Mouse (Mus musculus) small intestine, adult 2 months (tissue): Measurements from ENCODE around the gene Ube2b. TPM values are rescaled to one million over a fixed set of nuclear protein-coding genes. Genes with fewer than 3 reads are reported as not detected.

Experiments used
- H3K27ac ChIP-seq: fragments of 200-500 bp; 2 replicates; pipeline ENCODE4 v1.5.1; 2012; ENCODE audit warnings: low read depth, low read length, control low read depth, inconsistent platforms; ENCODE audit not compliant: insufficient read depth
- H3K27me3 ChIP-seq: fragments of 200-500 bp; 2 replicates; pipeline ENCODE4 v1.6.1; 2012; ENCODE audit warnings: mild to moderate bottlenecking, moderate library complexity, low read length, inconsistent platforms; ENCODE audit not compliant: control insufficient read depth, insufficient read depth
- H3K36me3 ChIP-seq: fragments of 200-500 bp; 2 replicates; pipeline ENCODE4 v1.6.1; 2012; ENCODE audit warnings: mild to moderate bottlenecking, low read length, control low read depth, inconsistent platforms; ENCODE audit not compliant: control insufficient read depth, insufficient read depth
- H3K4me1 ChIP-seq: fragments of 200-500 bp; 2 replicates; pipeline ENCODE4 v1.6.1; 2012; ENCODE audit warnings: low read length, inconsistent platforms, mixed read lengths; ENCODE audit not compliant: control insufficient read depth, insufficient read depth, insufficient read length
- H3K4me3 ChIP-seq: fragments of 200-500 bp; 2 replicates; pipeline ENCODE4 v1.5.1; 2012; ENCODE audit warnings: low read depth, mild to moderate bottlenecking, control low read depth, inconsistent platforms, low read length, moderate library complexity
- CTCF ChIP-seq: fragments of 200-500 bp; IDR thresholded peaks from 2 replicates; pipeline ENCODE4 v1.5.1; 2012; ENCODE audit warnings: low read depth, mild to moderate bottlenecking, control low read depth, inconsistent platforms, low read length, moderate library complexity, mixed read lengths; ENCODE audit not compliant: insufficient replicate concordance, insufficient read length; ENCODE audit errors: extremely low read depth
- POLR2A ChIP-seq: fragments of 200-500 bp; IDR thresholded peaks from 2 replicates; pipeline ENCODE4 v1.6.1; 2012; ENCODE audit warnings: low read depth, mild to moderate bottlenecking, control low read depth, inconsistent platforms, low read length, moderate library complexity
- WGBS: fragments of 180-500 bp; shearing (Covaris S2); methylation state at CpG from one replicate; pipeline ENCODE4 v1.1.7; 2018; 5-methylcytosine and 5-hydroxymethylcytosine counted together
- polyA plus RNA-seq: library from polyadenylated mRNA; depleted of rRNA; stranded (reverse); fragments of >200 nt; gene quantifications from 2 replicates; pipeline ENCODE4 v1.2.3, GENCODE M21; 2012; rRNA removed

Ube2b gene
- polyA plus RNA-seq, 1 experiment, result 18.2 TPM

DNA sequence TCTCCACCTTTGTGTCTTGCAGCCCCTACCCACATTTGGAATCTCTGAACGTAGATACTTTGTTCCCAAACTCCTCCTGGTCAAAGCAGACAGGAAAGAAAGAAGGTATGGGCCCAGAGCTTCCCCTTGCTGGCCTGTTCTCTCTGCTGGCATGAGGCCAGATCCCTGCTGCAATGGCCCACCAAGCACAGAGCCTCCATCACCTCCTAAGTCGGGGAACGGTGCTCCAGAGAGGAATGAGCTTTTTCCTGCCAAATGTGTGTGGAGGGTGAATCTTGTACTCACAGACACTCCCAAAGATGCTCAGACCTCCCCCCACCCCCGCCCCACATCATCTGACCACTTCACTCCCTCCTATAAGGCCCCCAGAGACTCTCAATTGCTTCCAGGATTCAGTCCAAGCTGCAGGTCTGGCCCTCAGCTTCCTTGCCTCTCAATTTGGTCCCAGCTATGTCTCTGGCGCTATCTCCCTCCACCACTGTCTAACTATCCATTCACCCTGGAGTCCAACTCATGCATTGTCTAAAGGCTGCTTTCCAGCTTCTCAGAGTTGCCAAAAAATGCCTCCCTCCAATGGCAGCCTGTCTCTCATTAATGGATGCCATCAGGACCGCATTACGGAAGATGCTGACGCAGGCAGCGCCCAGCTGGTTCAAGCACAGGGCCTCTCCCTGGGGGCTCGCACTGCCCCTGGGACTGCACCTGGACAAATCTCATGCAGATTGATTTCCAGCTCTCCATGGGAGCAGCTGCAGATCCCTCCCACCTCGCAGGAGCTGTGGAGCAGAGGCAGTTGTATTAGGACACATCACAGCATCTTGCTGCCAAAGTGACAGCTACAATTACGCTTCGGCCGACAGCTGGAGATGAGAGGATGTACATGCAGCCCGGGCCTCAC is 57.7 kb downstream of the Ube2b start:
- TF ChIP-seq CTCF, result no peak
- TF ChIP-seq POLR2A, result no peak
- H3K27ac ChIP-seq, result no peak overlapping the region
- WGBS, result 81% methylated on average over 15 of the region's 15 CpGs
- no peak overlapping the region for H3K4me3 ChIP-seq
- no peaks in the 10 kb centered on the region for H3K27me3 ChIP-seq
- no peaks in the 10 kb centered on the region for H3K36me3 ChIP-seq
- 0 out of 2 replicates have a peak, but pooled peaks cover 10% of the 10 kb centered on the region for H3K4me1 ChIP-seq

DNA sequence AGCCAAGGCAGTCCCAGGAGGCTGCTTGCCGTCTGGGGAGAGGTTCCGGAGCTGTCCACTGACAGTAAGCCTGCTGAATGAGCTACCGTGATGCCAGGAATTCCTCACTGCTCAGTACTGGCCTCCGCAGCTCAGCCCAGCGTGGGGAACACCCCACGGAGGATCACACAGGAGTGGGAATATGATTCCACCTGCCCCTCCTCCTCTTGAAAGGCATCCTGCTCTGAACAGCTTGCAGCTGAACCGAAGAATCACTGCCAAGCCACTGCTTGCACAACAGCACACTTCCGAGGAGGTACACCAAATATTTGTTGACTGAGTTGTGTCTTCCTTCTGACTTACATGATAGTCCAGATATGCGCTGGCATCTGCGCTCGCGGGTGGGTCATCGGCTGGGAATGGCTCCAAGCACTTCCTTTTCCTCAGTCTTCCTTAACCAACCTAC is 60.0 kb downstream of the Ube2b start:
- TF ChIP-seq CTCF (no peak), POLR2A (no peak)
- no peak overlapping the region for H3K27ac ChIP-seq
- peaks cover 14% of the 10 kb centered on the region; the same call in 1 of the 2 replicates for H3K4me1 ChIP-seq
- no peaks in the 10 kb centered on the region for H3K27me3 ChIP-seq
- no peak overlapping the region for H3K4me3 ChIP-seq
- 62% methylated on average over 13 of the region's 13 CpGs for WGBS
- H3K36me3 ChIP-seq, result no peaks in the 10 kb centered on the region

DNA sequence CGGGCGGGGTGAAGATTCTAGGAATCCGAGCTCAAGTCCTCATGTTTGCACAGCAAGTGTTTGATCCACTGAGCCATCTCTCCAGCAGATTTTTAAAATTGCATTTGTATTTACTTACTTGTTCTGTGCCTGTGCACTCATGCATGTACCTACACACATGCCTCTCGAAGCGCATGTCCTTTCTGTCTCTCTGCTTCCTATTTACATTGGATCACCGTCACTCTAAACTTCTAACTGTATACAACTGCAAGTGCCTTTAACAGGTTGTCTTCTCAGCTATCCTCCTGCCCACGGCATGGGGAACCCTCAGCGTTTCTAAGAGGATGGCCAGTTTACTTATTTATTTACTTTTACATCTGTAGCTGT is 61.0 kb downstream of the Ube2b start:
- Histone ChIP-seq H3K27me3 (no peaks in the 10 kb centered on the region), H3K4me3 (no peak overlapping the region), H3K4me1 (peaks cover 14% of the 10 kb centered on the region; the same call in 1 of the 2 replicates), H3K27ac (peak overlapping the region; percentile 28; the same call in 1 of the 2 replicates), H3K36me3 (no peaks in the 10 kb centered on the region)
- 78% methylated on average over 8 of the region's 8 CpGs for WGBS
- TF ChIP-seq POLR2A, result no peak
- TF ChIP-seq CTCF, result no peak

DNA sequence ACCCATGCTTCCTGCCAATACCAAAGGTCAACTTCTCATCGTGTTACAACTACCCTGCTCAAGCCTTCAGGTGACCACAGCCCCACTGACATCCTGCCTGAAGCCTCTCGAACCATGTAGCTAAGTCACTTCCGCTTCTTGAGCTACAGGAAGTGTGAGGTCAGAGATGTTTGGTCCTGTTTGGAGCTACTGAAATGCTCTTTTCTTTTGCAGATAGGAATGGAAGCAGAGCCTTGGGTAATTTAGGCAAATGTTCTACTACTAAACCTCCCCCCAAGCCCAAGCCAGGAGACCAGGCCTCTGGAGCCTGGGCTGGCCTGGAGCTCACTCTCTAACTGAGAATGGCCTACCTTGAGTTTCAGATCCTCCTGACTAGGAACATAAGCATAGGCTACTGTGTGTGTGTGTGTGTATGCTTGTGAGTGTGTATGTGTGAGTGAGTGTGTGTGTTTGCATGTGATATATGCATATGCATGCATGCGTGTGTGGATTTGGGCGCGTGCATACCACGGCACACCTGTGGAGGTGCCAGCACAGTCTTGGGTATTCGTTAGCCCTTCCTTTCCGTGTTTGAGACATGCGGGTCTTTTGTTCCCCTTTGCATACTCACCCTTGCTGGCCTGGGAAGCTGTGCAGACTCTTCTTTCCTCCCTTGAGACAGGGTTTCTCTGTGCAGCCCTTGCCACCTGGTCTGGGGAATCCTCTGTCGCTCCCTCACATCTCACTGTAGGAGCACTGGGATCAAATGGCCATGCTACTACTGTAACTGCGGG is 61.6 kb downstream of the Ube2b start:
- WGBS, result 85% methylated on average over 12 of the region's 12 CpGs
- Histone ChIP-seq H3K27ac (peak overlapping the region; percentile 28), H3K4me1 (peaks cover 14% of the 10 kb centered on the region; the same call in 1 of the 2 replicates), H3K27me3 (no peaks in the 10 kb centered on the region), H3K36me3 (no peaks in the 10 kb centered on the region), H3K4me3 (no peak overlapping the region)
- TF ChIP-seq POLR2A (no peak), CTCF (no peak)

DNA sequence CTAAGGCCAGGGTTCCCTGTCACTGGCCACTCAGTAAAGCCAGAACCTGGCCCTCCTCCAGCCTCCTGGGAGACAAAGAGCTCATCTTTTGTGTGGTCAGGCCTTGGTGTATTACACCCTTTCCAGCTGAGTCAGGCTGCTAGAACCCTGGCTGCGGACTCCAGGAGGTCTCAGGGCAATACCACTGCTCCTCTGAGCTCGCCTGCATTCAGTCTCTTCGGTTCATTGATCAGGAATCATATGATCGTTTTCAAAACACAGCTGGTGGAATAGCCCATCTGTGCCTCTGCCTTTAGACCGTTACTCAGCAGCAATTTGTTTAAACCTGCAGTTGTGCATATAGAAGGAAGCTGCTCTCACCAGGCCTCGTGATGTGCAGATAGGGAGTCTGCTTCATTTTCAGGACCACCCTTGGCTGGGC is 63.2 kb downstream of the Ube2b start:
- Histone ChIP-seq H3K27ac (no peak overlapping the region), H3K4me1 (peaks cover 14% of the 10 kb centered on the region; the same call in 1 of the 2 replicates), H3K4me3 (no peak overlapping the region), H3K27me3 (no peaks in the 10 kb centered on the region), H3K36me3 (no peaks in the 10 kb centered on the region)
- 84% methylated on average over 6 of the region's 6 CpGs for WGBS
- TF ChIP-seq POLR2A (no peak), CTCF (no peak)

DNA sequence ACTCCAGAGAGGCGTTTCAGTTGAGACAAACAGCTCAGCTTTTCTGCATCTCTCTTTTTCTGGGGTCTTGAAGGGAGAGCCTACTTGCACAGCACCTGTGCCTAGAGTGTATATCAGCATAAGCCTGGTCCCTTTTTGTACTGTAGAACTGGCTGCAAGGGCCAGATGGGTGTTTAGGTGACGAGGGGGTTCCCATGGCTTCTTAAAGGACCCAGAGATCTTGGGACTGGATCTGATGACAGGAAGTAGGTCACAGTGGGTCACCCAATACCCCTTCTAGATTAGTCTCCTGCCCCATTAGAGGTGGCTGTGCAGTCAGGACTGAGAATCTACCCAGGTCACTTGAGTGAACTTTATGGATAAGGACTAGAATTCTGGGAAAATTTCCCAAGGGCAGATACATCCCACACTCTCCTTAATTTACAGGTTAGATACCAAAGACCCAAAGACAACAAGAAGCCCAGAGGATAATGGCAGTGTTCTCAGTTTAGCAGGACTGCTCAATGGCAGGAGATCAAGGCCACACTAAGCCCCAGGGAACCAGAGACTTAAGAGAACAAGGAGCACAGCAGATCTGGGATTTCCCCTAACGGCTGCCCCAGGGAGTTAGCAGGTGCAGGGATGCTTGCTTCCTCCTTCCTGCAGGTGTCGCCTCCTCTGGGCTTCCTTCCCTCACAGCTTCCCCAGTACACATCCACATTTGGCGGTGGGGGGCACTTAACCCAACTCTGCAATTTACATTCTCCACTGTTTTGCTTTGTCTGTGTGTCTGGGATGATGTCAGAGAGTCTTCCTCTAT is 64.7 kb downstream of the Ube2b start:
- WGBS, result 43% methylated on average over 5 of the region's 5 CpGs
- no peaks in the 10 kb centered on the region for H3K36me3 ChIP-seq
- H3K27ac ChIP-seq, result no peak overlapping the region
- TF ChIP-seq CTCF (no peak), POLR2A (no peak)
- no peak overlapping the region for H3K4me3 ChIP-seq
- H3K27me3 ChIP-seq, result no peaks in the 10 kb centered on the region
- peaks cover 18% of the 10 kb centered on the region; the same call in 1 of the 2 replicates for H3K4me1 ChIP-seq

Other genes with a start within 250 kb of the Ube2b start
- gene Sec24a, start 237.1 kb downstream of the Ube2b start, polyA plus RNA-seq, result 36.6 and 56.9 TPM in 2 replicates
- gene Sar1b, start 237.1 kb downstream of the Ube2b start, polyA plus RNA-seq, result 11.4 and 19.9 TPM in 2 replicates
- gene Jade2, start 143.1 kb downstream of the Ube2b start, polyA plus RNA-seq, result 3.2 and 6.3 TPM in 2 replicates
- 8.3 and 14.0 TPM in 2 replicates for gene Cdkn2aipnl, start 33.1 kb downstream of the Ube2b start, polyA plus RNA-seq
- gene Cdkl3, start 3.5 kb upstream of the Ube2b start, polyA plus RNA-seq, result 0.09 and 0.24 TPM in 2 replicates
- 11.9 and 27.0 TPM in 2 replicates for gene Ppp2ca, start 97.9 kb upstream of the Ube2b start, polyA plus RNA-seq
- gene Olfr1373, start 144.8 kb upstream of the Ube2b start, polyA plus RNA-seq, result not detected in 2 replicates
- not detected in 2 replicates for gene Olfr1371, start 213.2 kb upstream of the Ube2b start, polyA plus RNA-seq
- gene Skp1a, start 231.2 kb upstream of the Ube2b start, polyA plus RNA-seq, result 4.1 and 7.5 TPM in 2 replicates